Mouse (Mus musculus): ENCODE data around the gene Olfr314. TPM values are rescaled to one million over a fixed set of nuclear protein-coding genes. Genes with fewer than 3 reads are reported as not detected.

The Olfr314 gene
- polyA plus RNA-seq, 1 experiment from 2014 or later, result not detected

Other genes with a start within 250 kb of the Olfr314 start
- gene Olfr330, start 248.1 kb upstream of the Olfr314 start, polyA plus RNA-seq (2015; fragmentation: Nextera tagmentation; extraction: Ambion mirVana), result not detected in 2 replicates
- gene Olfr329-ps, start 236.5 kb upstream of the Olfr314 start, polyA plus RNA-seq (2015; fragmentation: Nextera tagmentation; extraction: Ambion mirVana), result not detected in 2 replicates
- 0.08 TPM in 1 of 2 replicates, not detected in the other for gene Olfr328, start 227.3 kb upstream of the Olfr314 start, polyA plus RNA-seq (2015; fragmentation: Nextera tagmentation; extraction: Ambion mirVana)
- gene Olfr224, start 212.4 kb upstream of the Olfr314 start, polyA plus RNA-seq (2015; fragmentation: Nextera tagmentation; extraction: Ambion mirVana), result not detected in 2 replicates
- not detected in 2 replicates for gene Olfr325, start 205.2 kb upstream of the Olfr314 start, polyA plus RNA-seq (2015; fragmentation: Nextera tagmentation; extraction: Ambion mirVana)
- gene Olfr324, start 187.8 kb upstream of the Olfr314 start, polyA plus RNA-seq (2015; fragmentation: Nextera tagmentation; extraction: Ambion mirVana), result not detected in 2 replicates
- gene 2210407C18Rik, start 166.9 kb upstream of the Olfr314 start, polyA plus RNA-seq (2015; fragmentation: Nextera tagmentation; extraction: Ambion mirVana), result not detected in 2 replicates
- not detected in 2 replicates for gene Olfr323, start 152.5 kb upstream of the Olfr314 start, polyA plus RNA-seq (2015; fragmentation: Nextera tagmentation; extraction: Ambion mirVana)
- 0.09 and 0.11 TPM in 2 replicates for gene Trim58, start 142.5 kb upstream of the Olfr314 start, polyA plus RNA-seq (2015; fragmentation: Nextera tagmentation; extraction: Ambion mirVana)
- gene Olfr322, start 124.2 kb upstream of the Olfr314 start, polyA plus RNA-seq (2015; fragmentation: Nextera tagmentation; extraction: Ambion mirVana), result not detected in 2 replicates
- not detected in 2 replicates for gene Olfr320, start 101.9 kb upstream of the Olfr314 start, polyA plus RNA-seq (2015; fragmentation: Nextera tagmentation; extraction: Ambion mirVana)
- gene Olfr319, start 83.8 kb upstream of the Olfr314 start, polyA plus RNA-seq (2015; fragmentation: Nextera tagmentation; extraction: Ambion mirVana), result not detected in 2 replicates
- not detected in 2 replicates for gene Olfr318, start 58.9 kb upstream of the Olfr314 start, polyA plus RNA-seq (2015; fragmentation: Nextera tagmentation; extraction: Ambion mirVana)
- gene Olfr317, start 43.7 kb upstream of the Olfr314 start, polyA plus RNA-seq (2015; fragmentation: Nextera tagmentation; extraction: Ambion mirVana), result not detected in 2 replicates
- gene Olfr316, start 30.2 kb upstream of the Olfr314 start, polyA plus RNA-seq (2015; fragmentation: Nextera tagmentation; extraction: Ambion mirVana), result not detected in 2 replicates
- gene Olfr315, start 9.8 kb upstream of the Olfr314 start, polyA plus RNA-seq (2015; fragmentation: Nextera tagmentation; extraction: Ambion mirVana), result not detected in 2 replicates
- gene Fam183b, start 19.0 kb downstream of the Olfr314 start, polyA plus RNA-seq (2015; fragmentation: Nextera tagmentation; extraction: Ambion mirVana), result not detected in 2 replicates
- gene Olfr313, start 32.0 kb downstream of the Olfr314 start, polyA plus RNA-seq (2015; fragmentation: Nextera tagmentation; extraction: Ambion mirVana), result not detected in 2 replicates
- gene Olfr312, start 46.3 kb downstream of the Olfr314 start, polyA plus RNA-seq (2015; fragmentation: Nextera tagmentation; extraction: Ambion mirVana), result not detected in 2 replicates
- gene Olfr311, start 56.3 kb downstream of the Olfr314 start, polyA plus RNA-seq (2015; fragmentation: Nextera tagmentation; extraction: Ambion mirVana), result not detected in 2 replicates
- 12.8 and 12.9 TPM in 2 replicates for gene Gm12258, start 64.2 kb downstream of the Olfr314 start, polyA plus RNA-seq (2015; fragmentation: Nextera tagmentation; extraction: Ambion mirVana)
- 8.0 and 10.9 TPM in 2 replicates for gene 2810021J22Rik, start 84.3 kb downstream of the Olfr314 start, polyA plus RNA-seq (2015; fragmentation: Nextera tagmentation; extraction: Ambion mirVana)
- gene Zfp39, start 121.3 kb downstream of the Olfr314 start, polyA plus RNA-seq (2015; fragmentation: Nextera tagmentation; extraction: Ambion mirVana), result 6.2 and 7.1 TPM in 2 replicates
- 0.11 TPM in 1 of 2 replicates, not detected in the other for gene Btnl10, start 135.0 kb downstream of the Olfr314 start, polyA plus RNA-seq (2015; fragmentation: Nextera tagmentation; extraction: Ambion mirVana)
- gene Rnf187, start 156.0 kb downstream of the Olfr314 start, polyA plus RNA-seq (2015; fragmentation: Nextera tagmentation; extraction: Ambion mirVana), result 245 and 261 TPM in 2 replicates
- 35.8 and 40.7 TPM in 2 replicates for gene Hist3h2ba, start 166.0 kb downstream of the Olfr314 start, polyA plus RNA-seq (2015; fragmentation: Nextera tagmentation; extraction: Ambion mirVana)
- 29.6 and 29.9 TPM in 2 replicates for gene Hist3h2a, start 171.7 kb downstream of the Olfr314 start, polyA plus RNA-seq (2015; fragmentation: Nextera tagmentation; extraction: Ambion mirVana)
- gene Trim17, start 171.7 kb downstream of the Olfr314 start, polyA plus RNA-seq (2015; fragmentation: Nextera tagmentation; extraction: Ambion mirVana), result 0.87 and 1.7 TPM in 2 replicates
- 23.8 and 24.0 TPM in 2 replicates for gene Trim11, start 195.1 kb downstream of the Olfr314 start, polyA plus RNA-seq (2015; fragmentation: Nextera tagmentation; extraction: Ambion mirVana)

All from limb, embryonic 13.5 days (tissue).